Mouse (Mus musculus) layer of hippocampus, adult 6 months (tissue): ENCODE results near the gene Gcdh. TPM values are rescaled to one million over a fixed set of nuclear protein-coding genes. Genes with fewer than 3 reads are reported as not detected.
A peak's percentile ranks its signal among the peaks of the same experiment; 100 is the strongest.

Source experiments
- long read RNA-seq, 2 experiments: library from polyadenylated mRNA; unstranded; transcript quantifications; one replicate each; pipeline ENCODE4 v2.0.0; 2019 to 2020
- microRNA-seq: library from miRNA; unstranded; fragments of <30 nt; microRNA quantifications from one replicate; pipeline ENCODE4 v1.2.0, GENCODE M21; 2020
- polyA plus RNA-seq: library from polyadenylated mRNA; unstranded; fragments of <200 nt; fragmentation: Nextera tagmentation; gene quantifications from 2 replicates; pipeline ENCODE4 v1.2.3, GENCODE M21; 2021

Gene Gcdh
- polyA plus RNA-seq: 22.7 and 24.2 TPM in 2 replicates
- long read RNA-seq, experiment 1, transcript Gcdh-202 (12 exons, 2,114 nt): major isoform, 23 of 52 reads
- long read RNA-seq, experiment 1, transcript Gcdh-201 (11 exons, 2,167 nt): minor isoform, 14 of 52 reads
- long read RNA-seq, experiment 1, partial matches to known transcripts: 7 of 52 reads
- long read RNA-seq, experiment 1, other reads (novel, unspliced or antisense): 8 of 52 reads
- long read RNA-seq, experiment 2, transcript Gcdh-202 (12 exons, 2,114 nt): major isoform, 114 of 186 reads
- long read RNA-seq, experiment 2, transcript Gcdh-201 (11 exons, 2,167 nt): minor isoform, 37 of 186 reads
- long read RNA-seq, experiment 2, partial matches to known transcripts: 12 of 186 reads
- long read RNA-seq, experiment 2, other reads (novel, unspliced or antisense): 23 of 186 reads

DNA sequence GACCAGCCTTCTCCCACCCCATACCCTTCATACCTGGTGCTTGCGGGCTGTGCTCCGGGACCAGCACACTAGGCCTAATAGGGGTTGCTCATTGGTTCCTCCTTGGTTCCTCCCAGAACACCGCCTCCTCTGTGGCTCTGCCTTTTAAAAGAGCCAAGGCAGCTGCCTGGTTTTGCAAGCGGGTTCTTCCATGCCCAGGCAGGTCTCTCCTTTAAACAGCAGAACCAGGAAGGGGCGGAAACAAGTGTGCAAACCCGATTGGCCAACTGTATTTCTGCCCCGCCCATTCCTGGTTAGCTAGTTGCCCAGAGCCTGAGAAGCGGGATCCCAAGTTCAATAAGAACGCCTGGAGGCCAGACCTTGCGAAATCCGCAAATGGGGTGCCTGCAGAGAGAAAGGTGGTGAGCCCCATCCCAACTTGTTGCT is at the start of gene Gcdh:
Gene Gcdh, minus strand, starts transcription at position 213 of the 426 bp plus-strand sequence.

DNA sequence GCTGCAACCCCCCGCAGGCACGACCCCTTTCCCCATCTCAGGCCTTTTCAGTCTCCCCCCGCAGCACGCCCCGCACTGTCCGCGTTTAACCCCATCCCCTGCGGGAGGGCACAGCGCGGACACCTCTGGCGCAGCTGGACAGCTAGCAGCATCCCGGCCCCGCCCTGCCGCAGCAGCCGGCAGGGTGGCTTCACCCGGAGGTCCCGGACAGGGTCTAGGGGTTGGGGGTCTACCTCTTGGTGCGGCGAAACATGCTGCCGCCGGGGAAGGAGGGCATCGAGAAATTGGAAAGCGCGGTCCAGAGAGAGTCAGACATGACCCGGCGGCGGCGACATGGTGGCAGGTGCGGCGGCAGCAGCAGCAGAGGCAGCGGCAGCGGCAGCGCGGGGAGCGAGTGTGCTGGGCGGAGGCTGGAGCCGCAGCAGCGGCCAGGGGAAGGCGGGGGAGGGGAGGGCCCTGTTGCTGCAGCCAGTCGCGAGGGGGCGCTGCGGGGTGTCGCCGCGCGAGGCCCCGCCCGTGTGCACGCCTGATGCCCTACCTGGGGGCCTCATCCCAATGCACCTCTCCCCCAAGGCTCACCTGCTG is 43.3 kb upstream of the Gcdh start, which contains the start of gene Mast1:
Gene Mast1, minus strand, starts transcription at position 398 of the 585 bp plus-strand sequence.

GRCm38 (mm10) chr8:84908421-84909161 is 14.9 kb upstream of the Gcdh start, which contains the start of gene Dnase2a:
Gene Dnase2a (plus strand): TSS chr8:84908560.

GRCm38 (mm10) chr8:84901752-84902151 is 8.0 kb upstream of the Gcdh start, which contains the start of gene Klf1:
Gene Klf1 (plus strand): TSS chr8:84901928.

GRCm38 (mm10) chr8:84871376-84872308 is 22.1 kb downstream of the Gcdh start, which contains the start of gene Syce2:
Gene Syce2 (plus strand): TSS chr8:84872111.

GRCm38 (mm10) chr8:84856864-84857441 is 36.8 kb downstream of the Gcdh start, which contains the start of gene Farsa:
Gene Farsa (plus strand): TSS chr8:84856989.

GRCm38 (mm10) chr8:84846722-84847572 is 46.8 kb downstream of the Gcdh start, which contains the start of gene Calr:
Gene Calr (minus strand): TSS chr8:84846934.

GRCm38 (mm10) chr8:84840248-84840999 is 53.3 kb downstream of the Gcdh start, which contains the start of gene Rad23a:
Gene Rad23a (minus strand): TSS chr8:84840665.

Small RNAs within 50 kb of the gene (microRNA-seq; reads per million reads assigned to microRNA genes)
- gene Gm24197: not detected
- 9.0 reads per million, percentile 29 among the genes with 10 or more reads in this experiment for gene Mir7069

Other genes starting within 250 kb of the Gcdh start
- 23.2 and 26.5 TPM in 2 replicates for gene Ier2, start 231.1 kb downstream of the Gcdh start, polyA plus RNA-seq
- gene Trmt1, start 207.6 kb downstream of the Gcdh start, polyA plus RNA-seq: 54.1 and 61.6 TPM in 2 replicates
- gene Nacc1, start 206.1 kb downstream of the Gcdh start, polyA plus RNA-seq: 6.5 and 6.8 TPM in 2 replicates
- gene Lyl1, start 192.5 kb downstream of the Gcdh start, polyA plus RNA-seq: 1.7 and 2.2 TPM in 2 replicates
- gene G430095P16Rik, start 170.9 kb downstream of the Gcdh start, polyA plus RNA-seq: 0.44 and 0.90 TPM in 2 replicates
- 211 and 265 TPM in 2 replicates for gene Nfix, start 93.6 kb downstream of the Gcdh start, polyA plus RNA-seq
- gene Dand5, start 71.1 kb downstream of the Gcdh start, polyA plus RNA-seq: 14.6 and 16.6 TPM in 2 replicates
- gene Gadd45gip1, start 62.4 kb downstream of the Gcdh start, polyA plus RNA-seq: 36.3 and 37.5 TPM in 2 replicates
- gene Rad23a, start 53.3 kb downstream of the Gcdh start, polyA plus RNA-seq: 132 and 159 TPM in 2 replicates
- gene Calr, start 47.0 kb downstream of the Gcdh start, polyA plus RNA-seq: 92.3 and 126 TPM in 2 replicates
- 21.3 and 22.2 TPM in 2 replicates for gene Farsa, start 36.9 kb downstream of the Gcdh start, polyA plus RNA-seq
- 18.5 and 21.1 TPM in 2 replicates for gene Syce2, start 21.8 kb downstream of the Gcdh start, polyA plus RNA-seq
- 0.15 and 0.30 TPM in 2 replicates for gene Klf1, start 8.0 kb upstream of the Gcdh start, polyA plus RNA-seq
- gene Dnase2a, start 14.6 kb upstream of the Gcdh start, polyA plus RNA-seq: 4.5 and 6.6 TPM in 2 replicates
- gene Mast1, start 43.4 kb upstream of the Gcdh start, polyA plus RNA-seq: 11.2 and 18.3 TPM in 2 replicates
- gene Rtbdn, start 53.1 kb upstream of the Gcdh start, polyA plus RNA-seq: 0.15 TPM in 1 of 2 replicates, not detected in the other
- not detected in 2 replicates for gene Gm49661, start 75.5 kb upstream of the Gcdh start, polyA plus RNA-seq
- gene Prdx2, start 75.7 kb upstream of the Gcdh start, polyA plus RNA-seq: 688 and 751 TPM in 2 replicates
- 45.5 and 52.3 TPM in 2 replicates for gene Rnaseh2a, start 75.8 kb upstream of the Gcdh start, polyA plus RNA-seq
- 142 and 144 TPM in 2 replicates for gene Junb, start 84.8 kb upstream of the Gcdh start, polyA plus RNA-seq
- 5.0 and 6.2 TPM in 2 replicates for gene Hook2, start 96.7 kb upstream of the Gcdh start, polyA plus RNA-seq
- gene Best2, start 120.6 kb upstream of the Gcdh start, polyA plus RNA-seq: 0.09 TPM in 1 of 2 replicates, not detected in the other
- gene Asna1, start 131.4 kb upstream of the Gcdh start, polyA plus RNA-seq: 31.7 and 41.1 TPM in 2 replicates
- 71.1 and 83.3 TPM in 2 replicates for gene Trir, start 132.9 kb upstream of the Gcdh start, polyA plus RNA-seq
- 24.3 and 26.5 TPM in 2 replicates for gene Tnpo2, start 143.0 kb upstream of the Gcdh start, polyA plus RNA-seq
- 13.4 and 14.1 TPM in 2 replicates for gene Fbxw9, start 166.1 kb upstream of the Gcdh start, polyA plus RNA-seq
- not detected in 2 replicates for gene Gm5741, start 174.1 kb upstream of the Gcdh start, polyA plus RNA-seq
- gene Dhps, start 177.8 kb upstream of the Gcdh start, polyA plus RNA-seq: 63.7 and 73.4 TPM in 2 replicates
- 140 and 142 TPM in 2 replicates for gene Wdr83os, start 186.8 kb upstream of the Gcdh start, polyA plus RNA-seq
- gene Wdr83, start 187.4 kb upstream of the Gcdh start, polyA plus RNA-seq: 35.6 and 36.8 TPM in 2 replicates
- 20.7 and 26.6 TPM in 2 replicates for gene Man2b1, start 189.3 kb upstream of the Gcdh start, polyA plus RNA-seq
- 1.4 and 1.6 TPM in 2 replicates for gene Zfp791, start 229.2 kb upstream of the Gcdh start, polyA plus RNA-seq